Mouse (Mus musculus) small intestine, adult 2 months (tissue): ENCODE results near the gene Bdkrb1. TPM values are rescaled to one million over a fixed set of nuclear protein-coding genes. Genes with fewer than 3 reads are reported as not detected.

Source experiments
- H3K27ac ChIP-seq: fragments of 200-500 bp; 2 replicates; pipeline ENCODE4 v1.5.1; 2012; ENCODE audit warnings: low read depth, low read length, control low read depth, inconsistent platforms; ENCODE audit not compliant: insufficient read depth
- H3K27me3 ChIP-seq: fragments of 200-500 bp; 2 replicates; pipeline ENCODE4 v1.6.1; 2012; ENCODE audit warnings: mild to moderate bottlenecking, moderate library complexity, low read length, inconsistent platforms; ENCODE audit not compliant: control insufficient read depth, insufficient read depth
- H3K36me3 ChIP-seq: fragments of 200-500 bp; 2 replicates; pipeline ENCODE4 v1.6.1; 2012; ENCODE audit warnings: mild to moderate bottlenecking, low read length, control low read depth, inconsistent platforms; ENCODE audit not compliant: control insufficient read depth, insufficient read depth
- H3K4me1 ChIP-seq: fragments of 200-500 bp; 2 replicates; pipeline ENCODE4 v1.6.1; 2012; ENCODE audit warnings: low read length, inconsistent platforms, mixed read lengths; ENCODE audit not compliant: control insufficient read depth, insufficient read depth, insufficient read length
- H3K4me3 ChIP-seq: fragments of 200-500 bp; 2 replicates; pipeline ENCODE4 v1.5.1; 2012; ENCODE audit warnings: low read depth, mild to moderate bottlenecking, control low read depth, inconsistent platforms, low read length, moderate library complexity
- CTCF ChIP-seq: fragments of 200-500 bp; IDR thresholded peaks from 2 replicates; pipeline ENCODE4 v1.5.1; 2012; ENCODE audit warnings: low read depth, mild to moderate bottlenecking, control low read depth, inconsistent platforms, low read length, moderate library complexity, mixed read lengths; ENCODE audit not compliant: insufficient replicate concordance, insufficient read length; ENCODE audit errors: extremely low read depth
- POLR2A ChIP-seq: fragments of 200-500 bp; IDR thresholded peaks from 2 replicates; pipeline ENCODE4 v1.6.1; 2012; ENCODE audit warnings: low read depth, mild to moderate bottlenecking, control low read depth, inconsistent platforms, low read length, moderate library complexity
- whole genome bisulfite sequencing: fragments of 180-500 bp; shearing (Covaris S2); methylation state at CpG from one replicate; pipeline ENCODE4 v1.1.7; 2018; 5-methylcytosine and 5-hydroxymethylcytosine counted together
- polyA plus RNA-seq: library from polyadenylated mRNA; depleted of rRNA; stranded (reverse); fragments of >200 nt; gene quantifications from 2 replicates; pipeline ENCODE4 v1.2.3, GENCODE M21; 2012; rRNA removed

Bdkrb1 gene
- polyA plus RNA-seq, 1 experiment = 0.67 TPM

GRCm38 (mm10) chr12:105637554-105637953, 34.7 kb downstream of the Bdkrb1 start:
- Histone ChIP-seq H3K4me1 (peaks cover 2% of the 10 kb centered on the region; the same call in 1 of the 2 replicates), H3K27ac (no peak overlapping the region), H3K4me3 (no peak overlapping the region), H3K36me3 (peaks cover 79% of the 10 kb centered on the region), H3K27me3 (no peaks in the 10 kb centered on the region)
- TF ChIP-seq CTCF = peak; percentile 9; the same call in 1 of the 2 replicates
- no peak for TF ChIP-seq POLR2A
- 78% methylated on average over 4 of the region's 4 CpGs for WGBS

DNA sequence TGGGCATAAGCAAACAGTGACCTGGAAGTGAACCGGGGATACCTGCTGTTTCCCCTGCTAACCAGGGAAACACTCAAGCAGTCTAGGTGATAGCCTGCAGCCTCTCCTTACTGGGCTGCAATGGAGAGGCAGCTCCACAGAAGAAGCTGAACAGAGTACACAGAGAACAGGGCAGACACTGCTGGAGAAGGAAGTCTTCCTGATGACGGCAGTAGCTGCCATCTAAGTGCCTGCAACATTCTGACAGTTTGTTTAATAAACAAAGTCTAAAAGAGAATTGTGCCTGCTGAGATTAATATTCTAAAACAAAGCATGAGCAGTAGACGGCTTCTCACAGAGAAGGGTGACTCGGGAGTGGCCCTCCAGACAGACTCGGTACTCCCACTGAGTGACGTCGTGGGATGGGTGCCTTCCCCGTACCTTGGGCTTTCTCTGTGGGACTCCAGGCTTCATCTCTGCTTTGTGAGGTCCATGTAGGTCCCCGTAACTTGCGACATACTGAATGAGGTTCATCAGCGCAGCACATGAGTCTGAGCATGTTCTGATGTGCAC, 40.0 kb downstream of the Bdkrb1 start:
- 87% methylated on average over 11 of the region's 11 CpGs for WGBS
- peaks cover 87% of the 10 kb centered on the region for H3K36me3 ChIP-seq
- H3K27ac ChIP-seq = no peak overlapping the region
- H3K27me3 ChIP-seq = no peaks in the 10 kb centered on the region
- H3K4me1 ChIP-seq = no peaks in the 10 kb centered on the region
- no peak for TF ChIP-seq CTCF
- TF ChIP-seq POLR2A = no peak
- H3K4me3 ChIP-seq = no peak overlapping the region

Other genes with a start within 250 kb of the Bdkrb1 start
- gene D430019H16Rik, start 149.2 kb upstream of the Bdkrb1 start, polyA plus RNA-seq = 0.53 and 0.75 TPM in 2 replicates
- gene Bdkrb2, start 39.9 kb upstream of the Bdkrb1 start, polyA plus RNA-seq = 3.1 and 8.3 TPM in 2 replicates
- 5.0 and 11.4 TPM in 2 replicates for gene Gskip, start 81.7 kb downstream of the Bdkrb1 start, polyA plus RNA-seq
- 5.6 and 9.8 TPM in 2 replicates for gene Atg2b, start 82.1 kb downstream of the Bdkrb1 start, polyA plus RNA-seq
- 0.06 and 0.14 TPM in 2 replicates for gene Ak7, start 102.9 kb downstream of the Bdkrb1 start, polyA plus RNA-seq
- gene Papola, start 181.6 kb downstream of the Bdkrb1 start, polyA plus RNA-seq = 41.6 and 61.3 TPM in 2 replicates